Comparison of ENCODE assay signal across 13 mouse cellular contexts in genomic region chr8:31720021-31720420, GRCm38 (mm10).
A peak's percentile ranks its signal among the peaks of the same experiment; 100 is the strongest.
DNase-seq lines count a peak whose midpoint lies in the region; ATAC-seq and TF ChIP-seq lines count a peak whose summit lies in the region.
"Had no signal": no experiment of that assay in that cellular context is flagged by ENCODE, and none has a peak within 500 bp of the region (broad histone marks: within the 10 kb centered on the region; RNA-seq: fewer than 3 reads in every experiment).

No protein-coding gene starts in this region.

- H3K36me3 ChIP-seq in heart, embryonic 10.5 days: no peaks in the 10 kb centered on the region
- no peaks in the 10 kb centered on the region for H3K36me3 ChIP-seq in liver, embryonic 16.5 days (ENCODE audit: control insufficient read depth, insufficient read depth)
- H3K36me3 ChIP-seq in midbrain, embryonic 16.5 days (ENCODE audit: control insufficient read depth, insufficient read depth, low read length): no peaks in the 10 kb centered on the region
- H3K36me3 ChIP-seq: midbrain, embryonic 15.5 days had no signal

- no peak for TF ChIP-seq CTCF in embryonic fibroblast, embryonic 13.5 days (IDR thresholded peaks at IDR 0.05; ENCODE audit: borderline replicate concordance, insufficient read depth, low read length)

- no peak overlapping the region for H3K9ac ChIP-seq in liver, embryonic 16.5 days (ENCODE audit: low read depth, low read length)
- H3K9ac ChIP-seq in midbrain, embryonic 16.5 days (ENCODE audit: low read depth, low read length): no peak overlapping the region
- H3K9ac ChIP-seq: forebrain, embryonic 13.5 days; midbrain, embryonic 15.5 days had no signal

- H3K27me3 ChIP-seq in heart, embryonic 10.5 days (ENCODE audit: insufficient read depth, poor library complexity, severe bottlenecking): no peaks in the 10 kb centered on the region
- H3K27me3 ChIP-seq in liver, embryonic 16.5 days (ENCODE audit: control insufficient read depth, insufficient read depth, low read depth, low read length): no peaks in the 10 kb centered on the region
- no peaks in the 10 kb centered on the region for H3K27me3 ChIP-seq in midbrain, embryonic 16.5 days (ENCODE audit: control insufficient read depth, insufficient read depth, low read depth, low read length)
- H3K27me3 ChIP-seq: forebrain, embryonic 13.5 days; midbrain, embryonic 15.5 days had no signal

- peak overlapping the region; percentile 32 for H3K4me2 ChIP-seq in liver, embryonic 16.5 days (ENCODE audit: low read depth, low read length)
- H3K4me2 ChIP-seq in midbrain, embryonic 16.5 days (ENCODE audit: low read length): no peak overlapping the region
- H3K4me2 ChIP-seq: forebrain, embryonic 13.5 days; midbrain, embryonic 15.5 days had no signal

- DNase-seq in heart, embryonic 10.5 days (ENCODE audit: low spot score): peak; percentile 79
- DNase-seq in heart, postnatal 4 days: no peak
- DNase-seq in NIH3T3 (ENCODE audit: low read depth): peak; percentile 80
- no peak for DNase-seq in thymus, postnatal 25 days
- DNase-seq: B cell, adult 2 months; cerebellum, postnatal 10 days; right cerebral cortex, postnatal 25 days; thymus, postnatal 4 days had no signal

- peak overlapping the region; percentile 44; the same call in 1 of the 2 replicates for H3K27ac ChIP-seq in heart, embryonic 10.5 days
- peak overlapping the region; percentile 78 for H3K27ac ChIP-seq in embryonic fibroblast, embryonic 13.5 days (ENCODE audit: insufficient read depth, low read length)
- H3K27ac ChIP-seq in liver, embryonic 16.5 days (ENCODE audit: low read length): peak overlapping the region; percentile 61
- H3K27ac ChIP-seq in midbrain, embryonic 16.5 days (ENCODE audit: low read length): no peak overlapping the region
- H3K27ac ChIP-seq: forebrain, embryonic 13.5 days; midbrain, embryonic 15.5 days had no signal

- H3K4me1 ChIP-seq in heart, embryonic 10.5 days: peaks cover 14% of the 10 kb centered on the region; the same call in 1 of the 2 replicates
- peaks cover 4% of the 10 kb centered on the region for H3K4me1 ChIP-seq in embryonic fibroblast, embryonic 13.5 days (ENCODE audit: control insufficient read depth, insufficient read depth, low read length)
- peaks cover 29% of the 10 kb centered on the region for H3K4me1 ChIP-seq in liver, embryonic 16.5 days (ENCODE audit: control insufficient read depth, low read depth, low read length)
- no peaks in the 10 kb centered on the region for H3K4me1 ChIP-seq in midbrain, embryonic 16.5 days (ENCODE audit: control insufficient read depth, insufficient read depth, low read length)
- H3K4me1 ChIP-seq: midbrain, embryonic 15.5 days had no signal

- 26% methylated on average over 3 of the region's 3 CpGs for WGBS in heart, embryonic 10.5 days
- 10% methylated on average over 3 of the region's 3 CpGs for WGBS in liver, embryonic 16.5 days (ENCODE audit: insufficient replicate concordance)
- 81% methylated on average over 3 of the region's 3 CpGs for WGBS in midbrain, embryonic 16.5 days

- H3K9me3 ChIP-seq in heart, embryonic 10.5 days: no peaks in the 10 kb centered on the region
- no peaks in the 10 kb centered on the region for H3K9me3 ChIP-seq in liver, embryonic 16.5 days (replicated peaks; ENCODE audit: control insufficient read depth, low read length)
- H3K9me3 ChIP-seq in midbrain, embryonic 16.5 days (replicated peaks; ENCODE audit: control insufficient read depth, low read length, poor library complexity, severe bottlenecking): no peaks in the 10 kb centered on the region
- H3K9me3 ChIP-seq: forebrain, embryonic 13.5 days; midbrain, embryonic 15.5 days had no signal

- ATAC-seq in liver, embryonic 16.5 days (ENCODE audit: low read depth): peak; percentile 97
- ATAC-seq in midbrain, embryonic 16.5 days: no peak
- ATAC-seq: forebrain, embryonic 13.5 days; midbrain, embryonic 15.5 days had no signal

- no peak overlapping the region for H3K4me3 ChIP-seq in heart, embryonic 10.5 days
- no peak overlapping the region for H3K4me3 ChIP-seq in embryonic fibroblast, embryonic 13.5 days (ENCODE audit: insufficient read depth, low read length)
- no peak overlapping the region for H3K4me3 ChIP-seq in liver, embryonic 16.5 days (ENCODE audit: low read depth, low read length)
- no peak overlapping the region for H3K4me3 ChIP-seq in midbrain, embryonic 16.5 days (ENCODE audit: low read depth, low read length)
- H3K4me3 ChIP-seq: forebrain, embryonic 13.5 days; midbrain, embryonic 15.5 days had no signal

- no peak for TF ChIP-seq POLR2A in embryonic fibroblast, embryonic 13.5 days (IDR thresholded peaks at IDR 0.05; ENCODE audit: low read depth, low read length)

Comparison
In these comparisons a context has a peak if more than half of its experiments do, and no peak if none do; other contexts are left out.
1. DNase-seq: peak in heart, embryonic 10.5 days (single experiment) and NIH3T3 (single experiment); none in heart, postnatal 4 days (single experiment) and thymus, postnatal 25 days (single experiment).